Mouse (Mus musculus) limb, embryonic 14.5 days (tissue): ENCODE data around the gene Slc16a1. TPM values are rescaled to one million over a fixed set of nuclear protein-coding genes. Genes with fewer than 3 reads are reported as not detected.

Source experiments
- ATAC-seq: fragments of 200-750 bp; cut with Nextera tagmentation; 2 replicates; pipeline ENCODE4 v1.8.0; 2017; ENCODE audit warnings: low read depth, moderate number of reproducible peaks, moderate TSS enrichment; ENCODE audit not compliant: low FRiP score
- DNase-seq: peaks from one replicate; pipeline ENCODE4 v3.0.0-alpha.2; 2015; ENCODE audit warnings: low spot score
- H3K27ac ChIP-seq: fragments of 300-500 bp; sonication (generic); replicated peaks from 2 replicates; pipeline ENCODE4 v1.5.1; 2014; ENCODE audit warnings: low read depth, mild to moderate bottlenecking, low read length, moderate library complexity, mixed read lengths
- H3K27me3 ChIP-seq: fragments of 300-500 bp; sonication (generic); 2 replicates; pipeline ENCODE4 v1.6.1; 2014; ENCODE audit warnings: low read length, mixed read lengths; ENCODE audit not compliant: control insufficient read depth, insufficient read depth
- H3K36me3 ChIP-seq: fragments of 300-500 bp; sonication (generic); 2 replicates; pipeline ENCODE4 v1.6.1; 2014; ENCODE audit warnings: mild to moderate bottlenecking, low read length, moderate library complexity, mixed read lengths; ENCODE audit not compliant: control insufficient read depth, insufficient read depth
- H3K4me1 ChIP-seq: fragments of 300-500 bp; sonication (generic); 2 replicates; pipeline ENCODE4 v1.6.1; 2014; ENCODE audit warnings: antibody characterized with exemption, low read length, mixed read lengths; ENCODE audit not compliant: control insufficient read depth, insufficient read depth
- H3K4me2 ChIP-seq: fragments of 300-500 bp; sonication (generic); replicated peaks from 2 replicates; pipeline ENCODE4 v1.6.1; 2014; ENCODE audit warnings: low read depth, mild to moderate bottlenecking, low read length, moderate library complexity; ENCODE audit not compliant: severe bottlenecking
- H3K4me3 ChIP-seq: fragments of 300-500 bp; sonication (generic); replicated peaks from 2 replicates; pipeline ENCODE4 v1.5.1; 2014; ENCODE audit warnings: low read length
- H3K9ac ChIP-seq: fragments of 300-500 bp; sonication (generic); 2 replicates; pipeline ENCODE4 v1.6.1; 2014; ENCODE audit warnings: mild to moderate bottlenecking, low read depth, low read length, moderate library complexity; ENCODE audit not compliant: severe bottlenecking
- H3K9me3 ChIP-seq: fragments of 300-500 bp; sonication (generic); 2 replicates; pipeline ENCODE4 v1.6.1; 2016; ENCODE audit warnings: low read length; ENCODE audit not compliant: control insufficient read depth
- POLR2A ChIP-seq: fragments of 200-500 bp; IDR thresholded peaks from 2 replicates; pipeline ENCODE4 v1.8.0; 2012; ENCODE audit warnings: inconsistent platforms, mild to moderate bottlenecking, moderate library complexity, borderline replicate concordance; ENCODE audit not compliant: insufficient read depth, insufficient read length; ENCODE audit errors: extremely low read depth
- WGBS: fragments of 180-500 bp; shearing (Covaris S2); extraction: QIAGEN DNeasy Blood & Tissue Kit; methylation state at CpG from one replicate; pipeline ENCODE4 v1.1.7; 2014; 5-methylcytosine and 5-hydroxymethylcytosine counted together
- polyA plus RNA-seq, 2 experiments: library from polyadenylated mRNA; depleted of rRNA in 1 of 2; stranded (reverse) in 1 of 2; unstranded in 1 of 2; fragments of >200 nt; fragmentation: Nextera tagmentation in 1 of 2; extraction: Ambion mirVana in 1 of 2; gene quantifications; 2 replicates each; pipeline versions ENCODE4 v1.2.1 to v1.2.3; 2012 to 2014

The Slc16a1 gene
- 22.3 and 23.3 TPM in 2 replicates for polyA plus RNA-seq (2012; rRNA removed)
- 45.1 and 46.6 TPM in 2 replicates for polyA plus RNA-seq (2014; fragmentation: Nextera tagmentation; extraction: Ambion mirVana)

GRCm38 (mm10) chr3:104638403-104638779, at the start of gene Slc16a1:
Slc16a1 (plus strand) TSS chr3:104638668.
- under 1% methylated on average over 48 of the region's 50 CpGs for WGBS

GRCm38 (mm10) chr3:104596451-104597134, 41.9 kb upstream of the Slc16a1 start:
- Histone ChIP-seq H3K36me3 (no peaks in the 10 kb centered on the region), H3K9me3 (no peaks in the 10 kb centered on the region), H3K27ac (no peak overlapping the region), H3K9ac (no peak overlapping the region), H3K27me3 (no peaks in the 10 kb centered on the region), H3K4me2 (no peak overlapping the region; the same call in 1 of the 2 replicates), H3K4me1 (no peaks in the 10 kb centered on the region), H3K4me3 (no peak overlapping the region)
- DNase-seq (no peak), ATAC-seq (no peak)
- TF ChIP-seq POLR2A: no peak
- WGBS: 58% methylated on average over 6 of the region's 6 CpGs

More at GRCm38 (mm10) chr3:104638403-104638779, at the start of gene Slc16a1:
- H3K4me3 ChIP-seq: peak within 1 kb of the TSS; percentile 87
- H3K27ac ChIP-seq: peak within 1 kb of the TSS; percentile 72
- H3K4me1 ChIP-seq: peaks cover 3% of the 10 kb centered on the region; the same call in 1 of the 2 replicates
- no peaks in the 10 kb centered on the region for H3K9me3 ChIP-seq
- no peaks in the 10 kb centered on the region for H3K36me3 ChIP-seq
- H3K4me2 ChIP-seq: peak within 1 kb of the TSS; percentile 97
- no peaks in the 10 kb centered on the region for H3K27me3 ChIP-seq
- ATAC-seq (peak; percentile 97), DNase-seq (peak; percentile 94)
- peak; percentile 90 for TF ChIP-seq POLR2A
- peak within 1 kb of the TSS; percentile 90 for H3K9ac ChIP-seq

DNA sequence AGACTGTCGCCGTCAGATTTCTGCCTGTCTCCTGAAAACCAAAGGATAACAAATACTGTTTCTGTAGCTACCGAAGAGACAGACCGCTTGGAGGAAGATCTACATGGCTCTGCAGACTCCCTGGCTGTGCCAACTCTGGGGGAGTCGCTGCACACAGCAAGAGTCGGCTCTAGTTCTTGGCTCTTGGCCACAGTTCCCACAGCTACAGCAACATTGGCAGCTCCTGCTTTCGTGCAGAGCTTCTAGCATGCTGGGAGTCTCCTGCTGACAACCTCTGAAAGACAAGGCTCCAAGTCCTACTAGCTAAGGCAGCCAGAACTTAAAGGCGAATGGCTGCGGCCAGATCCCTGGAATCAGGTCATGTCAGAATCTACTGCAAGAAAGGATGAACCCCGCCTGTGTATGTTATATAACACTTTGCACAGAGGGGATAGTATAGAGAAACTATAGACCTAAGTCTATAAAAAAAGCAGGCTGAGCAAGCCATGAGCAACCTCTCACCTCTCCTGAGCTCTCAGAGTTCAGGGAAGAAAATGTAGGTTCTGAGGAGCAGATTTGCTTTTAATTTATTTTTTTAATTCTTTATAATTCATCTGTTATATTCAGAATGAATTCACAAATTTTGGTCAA, 41.2 kb upstream of the Slc16a1 start:
- no peaks in the 10 kb centered on the region for H3K4me1 ChIP-seq
- no peak for ATAC-seq
- H3K27ac ChIP-seq: no peak overlapping the region
- no peak for TF ChIP-seq POLR2A
- H3K36me3 ChIP-seq: no peaks in the 10 kb centered on the region
- no peak overlapping the region for H3K4me3 ChIP-seq
- 66% methylated on average over 10 of the region's 10 CpGs for WGBS
- no peak overlapping the region for H3K9ac ChIP-seq
- H3K4me2 ChIP-seq: no peak overlapping the region; the same call in 1 of the 2 replicates
- H3K9me3 ChIP-seq: no peaks in the 10 kb centered on the region
- H3K27me3 ChIP-seq: no peaks in the 10 kb centered on the region
- peak; percentile 73 for DNase-seq

DNA sequence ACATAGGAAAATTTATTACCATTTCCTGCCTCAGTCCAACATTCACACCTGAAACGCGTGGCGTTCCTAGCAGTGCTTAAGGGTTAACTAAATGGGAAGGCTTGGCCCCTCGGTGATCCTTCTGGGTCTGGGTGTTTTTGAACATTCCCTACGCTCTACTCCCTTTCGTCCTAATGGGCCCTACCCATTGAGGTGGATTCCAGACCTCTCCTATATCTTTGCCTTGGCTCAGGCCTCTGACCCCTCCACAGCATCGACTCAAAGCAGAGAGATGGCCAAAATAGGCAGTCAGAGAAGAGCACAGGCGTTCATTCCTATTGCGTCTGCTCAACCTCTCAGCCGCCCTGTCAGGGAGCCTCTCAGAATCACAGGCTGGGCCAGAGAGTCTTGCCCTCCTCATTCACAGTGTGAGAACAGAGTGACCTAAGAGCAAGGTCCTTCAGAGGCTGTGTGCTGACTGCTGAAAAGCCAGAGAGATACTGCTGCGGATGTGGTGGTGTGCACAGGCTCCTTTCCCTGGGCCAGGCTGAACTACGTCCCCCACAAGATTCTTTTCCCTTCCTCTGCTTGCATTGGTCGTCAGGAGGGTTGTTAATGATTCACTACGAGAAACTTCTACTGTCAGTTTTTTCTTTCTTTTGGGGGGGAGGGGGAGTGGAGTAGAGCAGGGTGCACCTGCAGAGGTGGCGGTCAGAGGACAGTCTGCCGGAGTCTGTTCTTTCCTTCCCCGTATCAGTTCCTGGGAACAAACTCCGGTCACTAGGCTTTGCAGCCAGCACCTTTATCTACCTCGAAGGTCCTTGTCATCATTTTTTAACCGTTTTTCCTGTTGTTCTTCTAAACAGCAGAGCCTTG, 38.9 kb upstream of the Slc16a1 start:
- 64% methylated on average over 20 of the region's 20 CpGs for WGBS
- Histone ChIP-seq H3K4me3 (no peak overlapping the region), H3K4me1 (no peaks in the 10 kb centered on the region), H3K27ac (no peak overlapping the region), H3K27me3 (no peaks in the 10 kb centered on the region), H3K36me3 (no peaks in the 10 kb centered on the region), H3K4me2 (no peak overlapping the region), H3K9ac (no peak overlapping the region), H3K9me3 (no peaks in the 10 kb centered on the region)
- DNase-seq (no peak), ATAC-seq (no peak)
- no peak for TF ChIP-seq POLR2A

DNA sequence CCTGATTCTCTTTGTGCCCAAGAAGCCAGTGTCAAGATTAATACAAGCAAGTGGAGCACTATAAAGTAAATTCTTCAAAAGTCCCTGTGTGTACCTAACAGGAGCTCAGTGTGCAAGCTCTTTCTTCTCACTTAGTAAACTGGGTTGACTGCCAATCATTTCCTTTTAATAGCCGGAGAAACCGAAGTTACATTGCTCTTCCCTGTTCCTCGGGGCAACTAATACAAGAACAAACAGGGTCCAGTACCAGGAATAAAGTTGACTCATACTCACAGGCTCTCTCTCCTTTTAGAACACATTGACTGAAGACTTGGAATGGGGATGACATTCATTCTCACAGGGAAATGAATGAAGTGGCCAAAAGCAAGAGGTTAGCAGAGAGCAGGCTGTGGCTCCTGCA, 37.8 kb upstream of the Slc16a1 start:
- no peaks in the 10 kb centered on the region for H3K36me3 ChIP-seq
- H3K4me2 ChIP-seq: no peak overlapping the region
- no peak overlapping the region for H3K27ac ChIP-seq
- ATAC-seq (no peak), DNase-seq (no peak)
- H3K9ac ChIP-seq: no peak overlapping the region
- WGBS: 70% methylated on average over 3 of the region's 3 CpGs
- no peak for TF ChIP-seq POLR2A
- no peaks in the 10 kb centered on the region for H3K9me3 ChIP-seq
- no peaks in the 10 kb centered on the region for H3K4me1 ChIP-seq
- H3K27me3 ChIP-seq: no peaks in the 10 kb centered on the region
- no peak overlapping the region for H3K4me3 ChIP-seq
